Comparison of ENCODE assay signal across 9 mouse cellular contexts in genomic region chr7:97345229-97345871, GRCm38 (mm10). TPM values are rescaled to one million over a fixed set of nuclear protein-coding genes. Genes with fewer than 3 reads are reported as not detected.
DNase-seq lines count a peak whose midpoint lies in the region; ATAC-seq lines count a peak whose summit lies in the region.
"Had no signal": no experiment of that assay in that cellular context is flagged by ENCODE, and none has a peak within 500 bp of the region (broad histone marks: within the 10 kb centered on the region; RNA-seq: fewer than 3 reads in every experiment).

No protein-coding gene starts in this region.

- no peaks in the 10 kb centered on the region for H3K36me3 ChIP-seq in forebrain, embryonic 11.5 days (ENCODE audit: control insufficient read depth, insufficient read depth, low read length)
- no peaks in the 10 kb centered on the region for H3K36me3 ChIP-seq in forebrain, embryonic 10.5 days (replicated peaks)

- no peak overlapping the region for H3K4me2 ChIP-seq in forebrain, embryonic 11.5 days (ENCODE audit: low read depth, low read length, severe bottlenecking)
- H3K4me2 ChIP-seq: midbrain, embryonic 12.5 days had no signal

- H3K27me3 ChIP-seq in forebrain, embryonic 11.5 days (ENCODE audit: control insufficient read depth, insufficient read depth, low read length): no peaks in the 10 kb centered on the region
- no peaks in the 10 kb centered on the region for H3K27me3 ChIP-seq in forebrain, embryonic 10.5 days (ENCODE audit: poor library complexity, severe bottlenecking)
- H3K27me3 ChIP-seq: midbrain, embryonic 12.5 days had no signal

- no peak overlapping the region for H3K4me3 ChIP-seq in forebrain, embryonic 11.5 days (ENCODE audit: low read depth, low read length)
- H3K4me3 ChIP-seq in forebrain, embryonic 10.5 days: no peak overlapping the region
- H3K4me3 ChIP-seq: midbrain, embryonic 12.5 days had no signal

- H3K4me1 ChIP-seq in forebrain, embryonic 11.5 days (replicated peaks; ENCODE audit: control insufficient read depth, insufficient read depth, low read length): no peaks in the 10 kb centered on the region
- no peaks in the 10 kb centered on the region for H3K4me1 ChIP-seq in forebrain, embryonic 10.5 days

- peak; percentile 41 for DNase-seq in forebrain, embryonic 11.5 days (ENCODE audit: low spot score)
- DNase-seq in forebrain, embryonic 10.5 days (ENCODE audit: extremely low spot score, low spot score): no peak
- peak; percentile 69 for DNase-seq in brain, embryonic 18.5 days (ENCODE audit: low read depth, low spot score)
- DNase-seq in frontal cortex, postnatal 14 days (ENCODE audit: low spot score in 2 of 2): peak; percentile 63 to 71
- DNase-seq in layer of hippocampus, adult 8-10 months (ENCODE audit: low spot score in 2 of 2): peak; percentile 81 to 83
- peak; percentile 86 to 88 for DNase-seq in right cerebral cortex, adult 2 months (ENCODE audit: low spot score in 2 of 2)
- DNase-seq in ovary, postnatal 36 days (ENCODE audit: low spot score): no peak

- H3K9me3 ChIP-seq in forebrain, embryonic 11.5 days (ENCODE audit: control insufficient read depth, low read length): no peaks in the 10 kb centered on the region; the same call in 1 of the 2 replicates
- no peaks in the 10 kb centered on the region for H3K9me3 ChIP-seq in forebrain, embryonic 10.5 days

- H3K9ac ChIP-seq in forebrain, embryonic 11.5 days (ENCODE audit: low read length): no peak overlapping the region
- H3K9ac ChIP-seq: midbrain, embryonic 12.5 days had no signal

- H3K27ac ChIP-seq in forebrain, embryonic 11.5 days (ENCODE audit: low read depth, low read length): no peak overlapping the region
- H3K27ac ChIP-seq in forebrain, embryonic 10.5 days: no peak overlapping the region
- H3K27ac ChIP-seq: midbrain, embryonic 12.5 days had no signal

- WGBS in forebrain, embryonic 11.5 days: 73% methylated on average over 10 of the region's 10 CpGs
- WGBS in forebrain, embryonic 10.5 days: 72% methylated on average over 10 of the region's 10 CpGs

- ATAC-seq in forebrain, embryonic 11.5 days (replicated peaks; ENCODE audit: low FRiP score): no peak
- no peak for ATAC-seq in megakaryocyte progenitor cell, adult 5-6 weeks (replicated peaks; ENCODE audit: poor library complexity)

RNA-seq across cellular contexts. Expression of gene Kctd21, which starts 13.2 kb away (rescaled TPM):
- polyA plus RNA-seq in forebrain, embryonic 11.5 days (2014; fragmentation: Nextera tagmentation; extraction: Ambion mirVana): 4.7 and 4.8 TPM in 2 replicates
- polyA plus RNA-seq in forebrain, embryonic 10.5 days (2016; fragmentation: Nextera tagmentation; extraction: Ambion mirVana): 3.7 and 3.9 TPM in 2 replicates
- 10 to 100 TPM; 11.1 to 16.0 (median 13.0) TPM for total RNA-seq in layer of hippocampus, adult 8-10 months (2022)
- 1.0 and 1.6 TPM in 2 replicates for total RNA-seq in megakaryocyte progenitor cell, adult 5-6 weeks (2015)
- total RNA-seq in megakaryocyte progenitor cell, adult 5-6 weeks (2017): 0.54 and 1.1 TPM in 2 replicates

RNA-seq across cellular contexts. Expression of gene Usp35, which starts 13.5 kb away (rescaled TPM):
- 2.8 and 2.9 TPM in 2 replicates for polyA plus RNA-seq in forebrain, embryonic 11.5 days (2014; fragmentation: Nextera tagmentation; extraction: Ambion mirVana)
- polyA plus RNA-seq in forebrain, embryonic 10.5 days (2016; fragmentation: Nextera tagmentation; extraction: Ambion mirVana): 0.83 and 1.7 TPM in 2 replicates
- total RNA-seq in layer of hippocampus, adult 8-10 months (2022): 10 to 100 TPM; 17.7 to 24.2 (median 20.8) TPM
- total RNA-seq in megakaryocyte progenitor cell, adult 5-6 weeks (2015): 0.05 and 0.10 TPM in 2 replicates
- 0.20 TPM in 1 of 2 replicates, not detected in the other for total RNA-seq in megakaryocyte progenitor cell, adult 5-6 weeks (2017)

RNA-seq across cellular contexts. Expression of gene Alg8, which starts 26.1 kb away (rescaled TPM):
- polyA plus RNA-seq in forebrain, embryonic 11.5 days (2014; fragmentation: Nextera tagmentation; extraction: Ambion mirVana): 44.1 and 44.6 TPM in 2 replicates
- 56.2 and 61.3 TPM in 2 replicates for polyA plus RNA-seq in forebrain, embryonic 10.5 days (2016; fragmentation: Nextera tagmentation; extraction: Ambion mirVana)
- total RNA-seq in layer of hippocampus, adult 8-10 months (2022): 10 to 100 TPM in 3 of 4 experiments, 1 to 10 TPM in 1; 9.0 to 12.7 (median 11.2) TPM
- 59.2 and 74.4 TPM in 2 replicates for total RNA-seq in megakaryocyte progenitor cell, adult 5-6 weeks (2015)
- total RNA-seq in megakaryocyte progenitor cell, adult 5-6 weeks (2017): 35.1 and 40.5 TPM in 2 replicates

RNA-seq across cellular contexts. Expression of gene Ndufc2, which starts 54.5 kb away (rescaled TPM):
- 307 and 339 TPM in 2 replicates for polyA plus RNA-seq in forebrain, embryonic 11.5 days (2014; fragmentation: Nextera tagmentation; extraction: Ambion mirVana)
- 320 and 327 TPM in 2 replicates for polyA plus RNA-seq in forebrain, embryonic 10.5 days (2016; fragmentation: Nextera tagmentation; extraction: Ambion mirVana)
- total RNA-seq in layer of hippocampus, adult 8-10 months (2022): 100 to 1,000 TPM; 195 to 233 (median 212) TPM
- 173 and 202 TPM in 2 replicates for total RNA-seq in megakaryocyte progenitor cell, adult 5-6 weeks (2015)
- total RNA-seq in megakaryocyte progenitor cell, adult 5-6 weeks (2017): 307 and 320 TPM in 2 replicates

Comparison
In these comparisons a context has a peak if more than half of its experiments do, and no peak if none do; other contexts are left out.
1. DNase-seq: peak in forebrain, embryonic 11.5 days (single experiment), brain, embryonic 18.5 days (single experiment), frontal cortex, postnatal 14 days (2 of 2), layer of hippocampus, adult 8-10 months (2 of 2) and right cerebral cortex, adult 2 months (2 of 2); none in forebrain, embryonic 10.5 days (single experiment) and ovary, postnatal 36 days (single experiment).
2. RNA of gene Kctd21, which starts 13.2 kb away (total RNA-seq): 11.1 to 16.0 TPM in layer of hippocampus, adult 8-10 months; 0.54 to 1.6 TPM in megakaryocyte progenitor cell, adult 5-6 weeks; every median in the first group is over 4 times any median in the second.
3. RNA of gene Usp35, which starts 13.5 kb away (total RNA-seq): 17.7 to 24.2 TPM in layer of hippocampus, adult 8-10 months; 0.05 to 0.20 TPM in megakaryocyte progenitor cell, adult 5-6 weeks; every median in the first group is over 10 times any median in the second.